Mouse (Mus musculus) bone marrow macrophage, adult 2 months (primary cell): ENCODE measurements around the gene Ypel5.

Experiments
- CTCF ChIP-seq: IDR thresholded peaks from 2 replicates; pipeline ENCODE4 v1.5.1; 2012; ENCODE audit warnings: low read depth, mild to moderate bottlenecking, low read length, moderate library complexity
- POLR2A ChIP-seq: IDR thresholded peaks from 2 replicates; pipeline ENCODE4 v1.6.1; 2012; ENCODE audit warnings: mild to moderate bottlenecking, low read depth, low read length, borderline replicate concordance

DNA sequence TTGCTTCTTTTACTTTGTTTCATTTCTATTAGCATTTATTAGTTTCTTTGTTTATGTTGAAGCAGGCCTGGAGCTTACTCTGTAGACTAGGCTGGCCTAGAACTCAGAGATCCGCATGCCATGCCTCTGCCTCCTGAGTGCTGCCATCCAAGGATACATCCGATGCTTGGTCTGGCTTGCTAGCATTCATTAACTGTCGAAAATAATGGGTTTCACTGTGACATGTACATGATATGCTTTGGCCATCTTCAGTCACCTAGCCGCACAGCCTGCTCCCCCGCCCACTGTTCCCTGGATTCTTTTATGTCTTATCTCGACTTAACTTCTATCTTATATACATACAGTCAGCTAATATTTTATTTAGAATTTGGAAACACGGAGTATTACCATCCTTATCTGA is 60.8 kb downstream of the Ypel5 start:
- TF ChIP-seq CTCF, result no peak
- TF ChIP-seq POLR2A, result no peak
